Mouse (Mus musculus) embryonic facial prominence, embryonic 12.5 days (tissue): Measurements from ENCODE around the gene Fam57a. TPM values are rescaled to one million over a fixed set of nuclear protein-coding genes. Genes with fewer than 3 reads are reported as not detected.

Source experiments
- ATAC-seq: fragments of 200-750 bp; cut with Nextera tagmentation; 2 replicates; pipeline ENCODE4 v1.8.0; 2017; ENCODE audit not compliant: insufficient number of reproducible peaks, insufficient read depth, low FRiP score, low TSS enrichment
- H3K27ac ChIP-seq: fragments of 300-500 bp; sonication (generic); 2 replicates; pipeline ENCODE4 v1.5.1; 2016; ENCODE audit warnings: mild to moderate bottlenecking
- H3K27me3 ChIP-seq: fragments of 300-500 bp; sonication (generic); 2 replicates; pipeline ENCODE4 v1.6.1; 2016; ENCODE audit warnings: mild to moderate bottlenecking, moderate library complexity
- H3K36me3 ChIP-seq: fragments of 300-500 bp; sonication (generic); 2 replicates; pipeline ENCODE4 v1.6.1; 2016; ENCODE audit warnings: mild to moderate bottlenecking
- H3K4me1 ChIP-seq: fragments of 300-500 bp; sonication (generic); 2 replicates; pipeline ENCODE4 v1.6.1; 2016
- H3K4me2 ChIP-seq: fragments of 300-500 bp; sonication (generic); replicated peaks from 2 replicates; pipeline ENCODE4 v1.6.1; 2016; ENCODE audit warnings: mild to moderate bottlenecking, moderate library complexity
- H3K4me3 ChIP-seq: fragments of 300-500 bp; sonication (generic); 2 replicates; pipeline ENCODE4 v1.5.1; 2016; ENCODE audit warnings: mild to moderate bottlenecking
- H3K9ac ChIP-seq: fragments of 300-500 bp; sonication (generic); 2 replicates; pipeline ENCODE4 v1.6.1; 2016; ENCODE audit warnings: mild to moderate bottlenecking, moderate library complexity
- H3K9me3 ChIP-seq: fragments of 300-500 bp; sonication (generic); 2 replicates; pipeline ENCODE4 v1.6.1; 2016; ENCODE audit warnings: mild to moderate bottlenecking, moderate library complexity
- WGBS: fragments of 180-500 bp; shearing (Covaris S2); methylation state at CpG from one replicate; pipeline ENCODE4 v1.1.7; 2016; 5-methylcytosine and 5-hydroxymethylcytosine counted together
- polyA plus RNA-seq: library from polyadenylated mRNA; unstranded; fragments of >200 nt; fragmentation: Nextera tagmentation; extraction: Ambion mirVana; gene quantifications from 2 replicates; pipeline ENCODE4 v1.2.1, GENCODE M21; 2016

Fam57a gene
- 26.8 and 27.5 TPM in 2 replicates for polyA plus RNA-seq

DNA sequence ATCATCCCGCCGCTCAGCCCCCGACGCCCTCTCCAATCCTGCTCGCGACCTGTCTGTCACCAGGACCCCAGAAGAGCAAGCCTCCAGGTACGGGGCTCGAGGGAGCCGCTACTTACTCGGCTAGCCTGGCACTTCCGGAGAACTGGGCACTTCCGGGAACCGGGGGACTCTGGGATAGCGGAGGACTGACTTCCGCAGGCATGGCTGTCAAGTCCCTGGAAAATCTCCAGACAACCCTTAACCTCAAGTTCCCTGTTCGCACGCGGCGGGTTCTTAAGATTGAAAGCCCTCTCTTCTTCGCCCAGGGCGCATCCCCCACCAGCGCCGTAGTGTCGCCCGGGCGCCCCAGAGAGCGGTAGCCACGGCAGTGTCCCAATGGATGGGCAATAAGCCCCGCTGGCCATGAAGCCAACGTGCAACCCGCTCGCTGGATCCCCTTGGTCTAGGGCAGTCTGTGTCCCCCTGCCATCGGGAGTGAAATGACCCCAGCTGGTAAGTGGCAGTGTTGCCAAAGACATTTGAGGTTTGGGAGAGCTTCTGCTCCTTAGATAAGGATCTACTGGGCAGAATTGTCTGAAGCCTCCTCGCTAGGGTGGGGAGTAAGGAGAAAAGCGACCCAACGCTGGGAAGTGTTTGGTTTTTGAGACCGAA is at the start of gene Fam57a, which contains the start of gene Vps53:
Gene Fam57a, plus strand, starts transcription at position 177 of the 651 bp plus-strand sequence.
Gene Vps53, minus strand, starts transcription at position 153 of the 651 bp plus-strand sequence.
- Histone ChIP-seq H3K9ac (peak within 1 kb of the TSS; percentile 61), H3K27me3 (no peaks in the 10 kb centered on the region), H3K36me3 (no peaks in the 10 kb centered on the region; the same call in 1 of the 2 replicates), H3K27ac (no peak within 1 kb of the TSS), H3K4me1 (peaks cover 8% of the 10 kb centered on the region), H3K9me3 (no peaks in the 10 kb centered on the region), H3K4me2 (peak within 1 kb of the TSS; percentile 93), H3K4me3 (peak within 1 kb of the TSS; percentile 75)
- under 1% methylated on average over 37 of the region's 37 CpGs for WGBS
- peak; percentile 82; the same call in 1 of the 2 replicates for ATAC-seq

DNA sequence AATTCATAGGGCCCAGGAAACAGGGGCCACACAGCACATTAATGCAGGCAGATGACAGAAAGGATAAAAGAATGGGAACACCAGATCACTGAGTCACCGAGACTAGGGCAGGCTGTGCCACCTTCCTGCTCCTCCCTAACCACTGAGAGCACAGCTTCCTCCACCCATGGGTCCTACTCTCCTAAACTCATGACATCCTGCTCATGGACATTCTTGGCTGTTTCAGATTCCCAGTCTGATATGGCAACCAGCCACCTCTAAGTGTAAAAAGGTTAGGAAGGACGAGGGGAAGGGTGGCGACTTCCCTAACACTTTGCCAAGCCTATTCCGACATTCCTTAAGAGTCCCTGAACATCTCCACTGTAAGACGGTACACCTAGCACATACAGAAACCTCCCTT is 48.6 kb upstream of the Fam57a start:
- ATAC-seq: no peak
- Histone ChIP-seq H3K27ac (no peak overlapping the region), H3K36me3 (peaks cover 20% of the 10 kb centered on the region), H3K9ac (no peak overlapping the region), H3K4me2 (no peak overlapping the region), H3K27me3 (no peaks in the 10 kb centered on the region), H3K4me3 (no peak overlapping the region), H3K9me3 (no peaks in the 10 kb centered on the region), H3K4me1 (peaks cover 2% of the 10 kb centered on the region)
- 86% methylated on average over 5 of the region's 5 CpGs for WGBS

GRCm38 (mm10) chr11:76135641-76136437 is 43.6 kb upstream of the Fam57a start:
- Histone ChIP-seq H3K4me1 (no peaks in the 10 kb centered on the region), H3K36me3 (peaks cover 31% of the 10 kb centered on the region), H3K9me3 (no peaks in the 10 kb centered on the region), H3K27ac (no peak overlapping the region), H3K9ac (no peak overlapping the region), H3K4me3 (no peak overlapping the region), H3K4me2 (no peak overlapping the region), H3K27me3 (no peaks in the 10 kb centered on the region)
- 81% methylated on average over 7 of the region's 7 CpGs for WGBS
- no peak for ATAC-seq

GRCm38 (mm10) chr11:76137996-76138395 is 41.5 kb upstream of the Fam57a start:
- no peaks in the 10 kb centered on the region for H3K4me1 ChIP-seq
- H3K4me2 ChIP-seq: no peak overlapping the region
- H3K9ac ChIP-seq: no peak overlapping the region
- H3K27ac ChIP-seq: no peak overlapping the region
- H3K27me3 ChIP-seq: no peaks in the 10 kb centered on the region
- no peaks in the 10 kb centered on the region for H3K9me3 ChIP-seq
- 80% methylated on average over 3 of the region's 3 CpGs for WGBS
- no peak overlapping the region for H3K4me3 ChIP-seq
- no peak for ATAC-seq
- H3K36me3 ChIP-seq: peaks cover 31% of the 10 kb centered on the region

DNA sequence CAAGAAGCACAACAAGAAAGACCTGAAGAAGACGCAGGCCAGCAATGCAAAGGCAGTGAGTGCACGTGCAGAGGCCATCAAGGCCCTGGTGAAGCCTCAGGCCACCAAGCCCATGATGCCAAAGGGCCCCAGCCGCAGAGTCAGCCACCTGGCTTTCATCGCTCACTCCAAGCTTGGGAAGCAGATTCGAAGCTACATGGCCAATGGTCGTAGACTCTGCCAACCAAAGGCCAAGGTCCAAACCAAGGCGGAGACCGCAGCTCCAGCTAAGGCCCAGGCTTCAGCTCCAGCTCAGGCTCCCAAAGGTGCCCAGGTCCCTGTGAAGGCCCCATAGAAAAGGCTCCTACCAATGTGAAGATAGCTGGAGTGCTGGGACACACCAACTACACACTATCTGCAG is 35.1 kb upstream of the Fam57a start:
- Histone ChIP-seq H3K27me3 (no peaks in the 10 kb centered on the region), H3K27ac (no peak overlapping the region), H3K36me3 (0 out of 2 replicates have a peak, but pooled peaks cover 4% of the 10 kb centered on the region), H3K9me3 (no peaks in the 10 kb centered on the region), H3K4me2 (no peak overlapping the region), H3K9ac (no peak overlapping the region), H3K4me1 (peaks cover 15% of the 10 kb centered on the region; the same call in 1 of the 2 replicates), H3K4me3 (no peak overlapping the region)
- ATAC-seq: no peak
- WGBS: 94% methylated on average over 8 of the region's 8 CpGs

DNA sequence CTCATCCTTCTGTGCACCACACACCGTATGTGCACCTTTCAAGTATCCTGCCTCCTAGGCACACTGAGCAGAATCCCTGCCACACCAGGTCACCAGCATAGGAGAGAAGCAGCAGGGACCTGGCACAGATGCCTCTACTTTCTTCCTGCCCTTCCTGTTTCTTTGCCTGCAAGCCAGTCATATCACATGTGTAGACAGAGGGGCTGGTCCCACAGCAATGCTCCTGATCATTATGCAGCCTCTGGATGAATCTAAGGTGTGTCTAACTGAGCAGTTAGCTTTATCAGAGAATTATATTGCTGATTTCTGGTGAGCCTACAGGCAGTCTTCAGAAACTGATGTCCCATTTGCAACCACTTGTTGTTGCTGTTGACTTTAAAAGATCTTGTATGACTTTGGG is 34.3 kb upstream of the Fam57a start:
- no peaks in the 10 kb centered on the region for H3K27me3 ChIP-seq
- 90% methylated on average over 1 of the region's 1 CpGs for WGBS
- H3K27ac ChIP-seq: no peak overlapping the region
- 0 out of 2 replicates have a peak, but pooled peaks cover 4% of the 10 kb centered on the region for H3K36me3 ChIP-seq
- no peak overlapping the region for H3K4me2 ChIP-seq
- no peak for ATAC-seq
- peaks cover 15% of the 10 kb centered on the region; the same call in 1 of the 2 replicates for H3K4me1 ChIP-seq
- no peaks in the 10 kb centered on the region for H3K9me3 ChIP-seq
- H3K9ac ChIP-seq: no peak overlapping the region
- H3K4me3 ChIP-seq: no peak overlapping the region

DNA sequence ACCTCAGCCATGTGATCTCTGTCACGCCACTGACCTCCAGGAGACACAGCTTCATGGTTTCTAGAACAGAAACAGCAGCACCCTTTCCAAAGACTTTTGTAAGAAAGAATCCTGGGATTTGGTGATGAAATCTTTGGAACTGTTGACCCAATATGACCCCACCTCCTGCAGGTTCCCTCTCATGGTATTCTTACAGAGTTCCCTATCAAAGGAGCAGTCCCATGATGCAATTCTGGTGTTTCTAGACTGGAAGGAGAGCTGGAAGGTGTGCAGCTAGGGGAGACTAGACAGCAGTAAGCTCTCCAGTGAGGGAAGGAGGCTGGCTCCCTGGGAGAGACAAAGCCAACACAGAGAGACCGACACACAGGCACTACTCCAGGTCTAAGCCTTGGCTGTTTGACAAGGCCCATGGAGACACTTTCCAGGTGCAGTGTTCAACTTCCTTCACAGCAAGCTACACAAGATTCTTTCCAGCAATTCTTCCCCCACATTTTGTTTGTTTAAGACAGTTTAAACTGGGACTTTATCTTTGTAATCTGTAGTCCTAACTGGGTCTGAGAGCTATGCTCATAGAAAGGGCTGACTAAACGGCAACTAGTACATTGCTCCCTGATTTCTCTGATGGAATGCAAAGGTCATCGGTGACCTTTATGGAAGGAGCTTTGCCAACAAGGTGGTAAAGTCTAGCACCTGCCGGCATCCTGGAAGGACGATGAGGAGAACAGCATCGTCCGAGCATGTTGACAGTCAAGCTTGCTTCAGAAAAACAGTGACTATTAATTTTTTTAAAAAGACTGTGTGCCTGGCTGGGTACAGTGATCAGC is 33.1 kb upstream of the Fam57a start:
- Histone ChIP-seq H3K27ac (no peak overlapping the region), H3K36me3 (0 out of 2 replicates have a peak, but pooled peaks cover 4% of the 10 kb centered on the region), H3K4me1 (peaks cover 15% of the 10 kb centered on the region; the same call in 1 of the 2 replicates), H3K4me2 (no peak overlapping the region), H3K4me3 (no peak overlapping the region), H3K9me3 (no peaks in the 10 kb centered on the region), H3K9ac (no peak overlapping the region), H3K27me3 (no peaks in the 10 kb centered on the region)
- 88% methylated on average over 8 of the region's 8 CpGs for WGBS
- ATAC-seq: no peak

- Histone ChIP-seq H3K4me2 (no peak overlapping the region), H3K4me1 (peaks cover 15% of the 10 kb centered on the region; the same call in 1 of the 2 replicates), H3K36me3 (0 out of 2 replicates have a peak, but pooled peaks cover 5% of the 10 kb centered on the region), H3K27me3 (no peaks in the 10 kb centered on the region), H3K9ac (no peak overlapping the region), H3K27ac (peak overlapping the region; percentile 75), H3K4me3 (no peak overlapping the region), H3K9me3 (no peaks in the 10 kb centered on the region)
- no peak for ATAC-seq
- 69% methylated on average over 8 of the region's 8 CpGs for WGBS
Measured at GRCm38 (mm10) chr11:76148055-76149008, 31.1 kb upstream of the Fam57a start.

DNA sequence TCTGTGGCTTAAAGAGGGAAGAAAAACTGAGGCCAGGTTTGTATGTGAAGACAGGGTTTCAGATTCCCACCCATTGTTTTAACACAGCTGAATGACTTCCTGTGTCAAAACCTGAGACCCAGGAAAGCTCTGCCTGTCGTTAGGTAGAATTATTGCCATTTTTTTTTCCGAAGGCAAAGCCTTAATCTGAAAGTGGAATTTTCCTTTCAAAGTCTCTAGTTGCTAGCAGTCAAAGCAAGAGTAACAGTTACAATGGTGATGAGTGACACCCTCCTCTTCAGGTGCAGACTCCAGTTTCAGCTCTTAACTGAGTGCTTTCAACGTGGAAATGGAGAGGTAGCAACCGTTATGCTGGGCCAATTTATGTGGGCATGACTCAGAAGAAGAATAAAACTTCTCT is 28.5 kb upstream of the Fam57a start:
- no peak overlapping the region for H3K27ac ChIP-seq
- no peak overlapping the region for H3K9ac ChIP-seq
- peaks cover 15% of the 10 kb centered on the region; the same call in 1 of the 2 replicates for H3K4me1 ChIP-seq
- WGBS: 42% methylated on average over 4 of the region's 4 CpGs
- H3K9me3 ChIP-seq: no peaks in the 10 kb centered on the region
- H3K36me3 ChIP-seq: 0 out of 2 replicates have a peak, but pooled peaks cover 10% of the 10 kb centered on the region
- H3K4me2 ChIP-seq: no peak overlapping the region
- ATAC-seq: no peak
- H3K27me3 ChIP-seq: no peaks in the 10 kb centered on the region
- H3K4me3 ChIP-seq: no peak overlapping the region

DNA sequence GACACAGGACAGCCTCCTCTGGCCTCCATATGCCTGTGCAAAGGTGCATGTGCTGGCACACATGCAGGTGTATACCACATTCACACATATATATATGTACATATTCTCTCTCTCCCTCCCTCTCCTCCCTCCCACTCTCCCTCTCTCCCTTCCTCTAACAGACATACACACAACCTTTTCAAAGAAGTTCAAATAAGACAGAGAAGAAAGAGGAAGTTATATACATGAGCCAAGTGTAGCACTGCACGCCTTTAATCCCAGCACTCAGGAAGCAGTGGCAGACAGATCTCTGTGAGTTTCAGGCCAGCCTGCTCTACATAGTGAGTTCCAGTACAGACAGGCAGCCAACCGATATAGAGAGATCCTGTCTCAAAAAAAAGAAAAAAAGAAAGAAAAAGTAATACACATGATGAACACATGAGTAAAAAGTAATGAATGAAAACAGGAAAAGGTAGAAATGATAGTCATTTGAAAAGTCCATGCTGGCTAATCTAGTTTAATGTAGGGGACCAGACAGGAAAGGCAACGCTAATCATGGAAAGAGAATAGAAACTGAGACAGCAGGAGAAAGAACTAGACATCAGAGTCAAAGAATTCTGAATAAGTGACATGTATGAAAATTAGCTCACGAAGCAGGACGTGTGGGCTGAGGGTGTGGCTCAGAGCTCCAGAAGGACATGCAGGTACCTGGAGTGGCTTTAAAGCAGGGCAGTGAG is 26.1 kb upstream of the Fam57a start:
- 88% methylated on average over 5 of the region's 5 CpGs for WGBS
- Histone ChIP-seq H3K9ac (no peak overlapping the region), H3K4me3 (no peak overlapping the region), H3K27me3 (no peaks in the 10 kb centered on the region), H3K4me1 (peaks cover 8% of the 10 kb centered on the region; the same call in 1 of the 2 replicates), H3K36me3 (0 out of 2 replicates have a peak, but pooled peaks cover 10% of the 10 kb centered on the region), H3K27ac (no peak overlapping the region), H3K4me2 (no peak overlapping the region), H3K9me3 (no peaks in the 10 kb centered on the region)
- no peak for ATAC-seq
